Mouse (Mus musculus): ENCODE results near the gene Bmt2. TPM values are rescaled to one million over a fixed set of nuclear protein-coding genes. Genes with fewer than 3 reads are reported as not detected.

The Bmt2 gene
- polyA plus RNA-seq, 1 experiment from 2014 or later, result 16.1 TPM

DNA sequence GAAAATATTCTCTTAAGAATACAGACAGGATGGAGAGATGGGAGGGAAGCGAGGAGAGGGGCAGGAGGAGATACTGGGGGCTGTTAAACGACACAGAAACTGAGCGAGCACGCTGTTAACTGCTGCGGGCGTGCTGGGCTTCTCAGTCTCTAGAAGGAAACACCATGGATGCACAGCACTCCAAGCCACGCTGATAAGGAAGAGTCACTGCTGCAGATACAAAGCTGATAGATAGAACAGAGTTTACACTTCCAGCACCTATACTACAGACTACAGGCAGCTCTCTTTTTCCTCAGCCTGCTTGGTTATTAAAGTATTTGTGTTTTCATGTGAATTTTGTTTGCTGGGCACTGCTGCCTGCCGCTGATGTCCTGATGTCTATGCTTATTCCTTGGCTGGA, 91.6 kb downstream of the Bmt2 start:
- Histone ChIP-seq H3K9me3 (no peaks in the 10 kb centered on the region), H3K4me3 (replicated peaks) (no peak overlapping the region), H3K27ac (no peak overlapping the region), H3K4me1 (no peaks in the 10 kb centered on the region), H3K36me3 (peaks cover 15% of the 10 kb centered on the region), H3K9ac (no peak overlapping the region), H3K27me3 (replicated peaks) (no peaks in the 10 kb centered on the region), H3K4me2 (no peak overlapping the region)
- WGBS, result 67% methylated on average over 8 of the region's 8 CpGs
- no peak for ATAC-seq (ENCODE audit: insufficient read depth, low FRiP score, low read depth)

DNA sequence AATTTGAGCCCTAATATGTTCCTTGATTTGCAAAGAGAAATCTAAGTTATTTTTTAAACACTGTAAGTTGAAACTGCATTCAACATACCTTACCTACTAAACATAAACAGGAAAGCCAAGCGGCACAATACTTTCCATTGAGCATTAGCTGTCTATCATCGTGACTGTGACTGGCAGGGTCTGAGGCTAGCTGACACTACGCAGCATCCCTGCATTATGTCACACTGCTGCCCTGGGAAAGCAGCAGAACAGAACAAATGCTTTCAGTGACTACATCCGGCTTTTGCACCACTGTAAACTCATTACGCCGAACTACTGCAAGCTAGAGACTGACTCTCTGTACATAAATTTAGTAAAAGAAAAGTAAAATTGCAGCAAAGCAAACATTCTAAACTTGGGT, 93.0 kb downstream of the Bmt2 start:
- Histone ChIP-seq H3K4me3 (replicated peaks) (no peak overlapping the region), H3K27ac (no peak overlapping the region), H3K9me3 (no peaks in the 10 kb centered on the region), H3K36me3 (peaks cover 11% of the 10 kb centered on the region; the same call in 1 of the 2 replicates), H3K27me3 (replicated peaks) (no peaks in the 10 kb centered on the region), H3K4me2 (no peak overlapping the region), H3K4me1 (no peaks in the 10 kb centered on the region), H3K9ac (no peak overlapping the region)
- no peak for ATAC-seq (ENCODE audit: insufficient read depth, low FRiP score, low read depth)
- WGBS, result 75% methylated on average over 6 of the region's 6 CpGs

DNA sequence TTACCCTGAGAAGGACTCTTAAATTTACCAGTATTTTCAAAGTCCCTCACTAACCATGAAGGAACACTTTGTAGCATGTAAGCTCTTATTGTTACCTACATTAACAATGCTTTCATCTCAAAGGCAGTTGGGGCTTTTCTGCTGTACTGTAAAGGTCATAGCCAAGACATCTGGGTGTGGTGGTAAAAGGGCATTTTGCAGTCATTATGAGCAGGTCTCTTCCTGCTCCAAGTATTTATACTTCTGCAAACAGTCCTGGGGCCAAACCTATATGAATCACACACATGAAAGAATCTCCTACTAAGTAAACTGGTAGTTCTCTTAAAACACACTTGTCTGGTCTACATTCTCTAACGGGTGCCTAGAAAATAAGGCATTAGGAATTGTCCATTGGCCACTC, 95.7 kb downstream of the Bmt2 start:
- no peak overlapping the region for H3K4me2 ChIP-seq
- no peak for ATAC-seq (ENCODE audit: insufficient read depth, low FRiP score, low read depth)
- WGBS, result 76% methylated on average over 1 of the region's 1 CpGs
- H3K27me3 ChIP-seq (replicated peaks), result no peaks in the 10 kb centered on the region
- peaks cover 5% of the 10 kb centered on the region; the same call in 1 of the 2 replicates for H3K36me3 ChIP-seq
- H3K9me3 ChIP-seq, result no peaks in the 10 kb centered on the region
- no peaks in the 10 kb centered on the region for H3K4me1 ChIP-seq
- H3K27ac ChIP-seq, result no peak overlapping the region
- H3K4me3 ChIP-seq (replicated peaks), result no peak overlapping the region
- H3K9ac ChIP-seq, result no peak overlapping the region

Other genes with a start within 250 kb of the Bmt2 start
- 35.8 and 36.3 TPM in 2 replicates for gene Tmem168, start 69.9 kb downstream of the Bmt2 start, polyA plus RNA-seq (2015; fragmentation: Nextera tagmentation; extraction: Ambion mirVana)
- 4.4 and 4.5 TPM in 2 replicates for gene Gpr85, start 162.0 kb upstream of the Bmt2 start, polyA plus RNA-seq (2015; fragmentation: Nextera tagmentation; extraction: Ambion mirVana)
- 126 and 130 TPM in 2 replicates for gene 2610001J05Rik, start 193.6 kb upstream of the Bmt2 start, polyA plus RNA-seq (2015; fragmentation: Nextera tagmentation; extraction: Ambion mirVana)

Measured in stomach, embryonic 15.5 days (tissue).